Mouse (Mus musculus) liver, embryonic 14.5 days (tissue): ENCODE data around the gene Gng2. TPM values are rescaled to one million over a fixed set of nuclear protein-coding genes. Genes with fewer than 3 reads are reported as not detected.
A peak's percentile ranks its signal among the peaks of the same experiment; 100 is the strongest.

Experiments used
- ATAC-seq: fragments of 200-750 bp; cut with Nextera tagmentation; 2 replicates; pipeline ENCODE4 v1.8.0; 2017; ENCODE audit warnings: moderate number of reproducible peaks, mild to moderate bottlenecking, moderate library complexity; ENCODE audit not compliant: insufficient read depth
- DNase-seq, 3 experiments: peaks; one replicate each; pipeline ENCODE4 v3.0.0-alpha.2; 2012 to 2013; ENCODE audit warnings: low read depth in 3 of 3, low spot score in 3 of 3
- H3K27ac ChIP-seq: fragments of 300-500 bp; sonication (generic); 2 replicates; pipeline ENCODE4 v1.5.1; 2014; ENCODE audit warnings: moderate library complexity, mild to moderate bottlenecking, control low read depth, inconsistent platforms
- H3K27me3 ChIP-seq: fragments of 300-500 bp; sonication (generic); 2 replicates; pipeline ENCODE4 v1.6.1; 2014; ENCODE audit warnings: mild to moderate bottlenecking, low read length, moderate library complexity; ENCODE audit not compliant: control insufficient read depth, insufficient read depth
- H3K36me3 ChIP-seq: fragments of 300-500 bp; sonication (generic); replicated peaks from 2 replicates; pipeline ENCODE4 v1.6.1; 2014; ENCODE audit warnings: low read depth; ENCODE audit not compliant: control insufficient read depth, insufficient read depth
- H3K4me1 ChIP-seq, 2 experiments: fragments of 200-500 bp in 1 of 2; fragments of 300-500 bp in 1 of 2; sonication (generic) in 1 of 2; replicated peaks; 2 replicates each; pipeline ENCODE4 v1.6.1; 2012 to 2014; ENCODE audit warnings: antibody characterized with exemption in 1 of 2, inconsistent platforms in 1 of 2, low read length in 1 of 2; ENCODE audit not compliant: control insufficient read depth in 2 of 2, insufficient read depth in 2 of 2
- H3K4me2 ChIP-seq: fragments of 300-500 bp; sonication (generic); 2 replicates; pipeline ENCODE4 v1.6.1; 2014; ENCODE audit warnings: low read depth, mild to moderate bottlenecking, control low read depth, moderate library complexity
- H3K4me3 ChIP-seq, 2 experiments: fragments of 200-500 bp in 1 of 2; fragments of 300-500 bp in 1 of 2; sonication (generic) in 1 of 2; 2 replicates each; pipeline ENCODE4 v1.5.1; 2012 to 2014; ENCODE audit warnings: low read depth in 2 of 2, low read length in 2 of 2, mild to moderate bottlenecking in 2 of 2, control low read depth in 1 of 2, inconsistent platforms in 1 of 2, moderate library complexity in 1 of 2; ENCODE audit not compliant: insufficient read depth in 1 of 2
- H3K9ac ChIP-seq: fragments of 300-500 bp; sonication (generic); replicated peaks from 2 replicates; pipeline ENCODE4 v1.6.1; 2014; ENCODE audit warnings: mild to moderate bottlenecking, control low read depth, moderate library complexity
- H3K9me3 ChIP-seq: fragments of 300-500 bp; sonication (generic); 2 replicates; pipeline ENCODE4 v1.6.1; 2016; ENCODE audit warnings: low read length, mixed read lengths; ENCODE audit not compliant: control insufficient read depth
- CTCF ChIP-seq: IDR thresholded peaks from 2 replicates; pipeline ENCODE4 v1.5.1; 2016; ENCODE audit warnings: antibody characterized with exemption, low read depth, control low read depth
- EP300 ChIP-seq: IDR thresholded peaks from 2 replicates; pipeline ENCODE4 v1.6.1; 2016; ENCODE audit warnings: antibody characterized with exemption, low read depth
- WGBS: fragments of 180-500 bp; shearing (Covaris S2); extraction: QIAGEN DNeasy Blood & Tissue Kit; methylation state at CpG from one replicate; pipeline ENCODE4 v1.1.7; 2014; ENCODE audit not compliant: insufficient replicate concordance; 5-methylcytosine and 5-hydroxymethylcytosine counted together
- polyA plus RNA-seq, 2 experiments: library from polyadenylated mRNA; depleted of rRNA in 1 of 2; stranded (reverse) in 1 of 2; unstranded in 1 of 2; fragments of >200 nt; fragmentation: Nextera tagmentation in 1 of 2; extraction: Ambion mirVana in 1 of 2; gene quantifications; 2 replicates each; pipeline versions ENCODE4 v1.2.1 to v1.2.3; 2012 to 2014

Gene Gng2
- polyA plus RNA-seq (2012; rRNA removed): 2.7 and 5.2 TPM in 2 replicates
- 6.7 and 8.7 TPM in 2 replicates for polyA plus RNA-seq (2014; fragmentation: Nextera tagmentation; extraction: Ambion mirVana)

DNA sequence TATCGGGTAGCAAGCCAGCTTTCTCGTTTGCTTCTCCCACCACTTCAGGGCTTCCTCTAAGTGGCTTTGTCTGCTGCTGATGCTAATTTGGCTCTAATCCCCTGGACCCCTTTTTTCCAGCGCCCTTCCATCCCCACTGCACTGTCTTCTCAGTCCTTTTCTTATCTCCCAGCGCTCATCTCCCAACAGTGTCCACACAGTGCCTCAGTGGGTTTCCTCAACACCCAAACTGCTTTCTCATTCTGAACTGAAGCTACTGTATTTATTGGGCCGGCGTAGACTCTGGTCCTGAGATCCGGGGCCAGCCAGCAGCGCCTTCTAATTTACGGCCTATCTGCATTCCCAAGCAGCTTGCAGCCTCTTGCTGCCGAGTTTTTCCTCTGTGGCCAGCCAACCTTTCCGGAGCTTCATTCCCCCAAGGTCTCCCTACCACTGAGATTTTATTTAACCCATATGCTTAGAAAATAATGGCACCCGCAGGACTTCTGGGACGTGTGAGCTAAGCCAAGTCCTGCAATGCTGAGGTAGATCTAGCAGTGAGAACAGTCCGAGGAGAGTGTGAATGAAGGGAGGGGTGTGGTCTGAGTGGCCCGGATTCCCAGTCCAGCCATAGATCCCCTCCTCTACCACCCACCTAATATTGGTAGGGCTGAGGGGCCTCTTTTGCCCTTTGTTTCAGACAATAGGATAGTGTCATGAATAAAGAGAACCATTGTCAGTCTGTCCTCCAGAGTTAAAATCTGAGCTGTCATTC is at the start of gene Gng2:
Gng2 (minus strand) TSS at position 357 of the 754 bp plus-strand sequence.
- Histone ChIP-seq H3K27ac (no peak within 1 kb of the TSS), H3K27me3 (0 out of 2 replicates have a peak, but pooled peaks cover 2% of the 10 kb centered on the region), H3K36me3 (no peaks in the 10 kb centered on the region), H3K4me1 (peaks cover 2 to 15% of the 10 kb centered on the region in 2 experiments; a peak in 2 of 4 replicates), H3K9ac (no peak within 1 kb of the TSS), H3K4me3 (peak within 1 kb of the TSS; percentile 37 to 39), H3K4me2 (peak within 1 kb of the TSS; percentile 55), H3K9me3 (no peaks in the 10 kb centered on the region)
- ATAC-seq (peak; percentile 45; the same call in 1 of the 2 replicates), DNase-seq (no peak)
- TF ChIP-seq CTCF (no peak), EP300 (no peak)
- 18% methylated on average over 15 of the region's 15 CpGs for WGBS

DNA sequence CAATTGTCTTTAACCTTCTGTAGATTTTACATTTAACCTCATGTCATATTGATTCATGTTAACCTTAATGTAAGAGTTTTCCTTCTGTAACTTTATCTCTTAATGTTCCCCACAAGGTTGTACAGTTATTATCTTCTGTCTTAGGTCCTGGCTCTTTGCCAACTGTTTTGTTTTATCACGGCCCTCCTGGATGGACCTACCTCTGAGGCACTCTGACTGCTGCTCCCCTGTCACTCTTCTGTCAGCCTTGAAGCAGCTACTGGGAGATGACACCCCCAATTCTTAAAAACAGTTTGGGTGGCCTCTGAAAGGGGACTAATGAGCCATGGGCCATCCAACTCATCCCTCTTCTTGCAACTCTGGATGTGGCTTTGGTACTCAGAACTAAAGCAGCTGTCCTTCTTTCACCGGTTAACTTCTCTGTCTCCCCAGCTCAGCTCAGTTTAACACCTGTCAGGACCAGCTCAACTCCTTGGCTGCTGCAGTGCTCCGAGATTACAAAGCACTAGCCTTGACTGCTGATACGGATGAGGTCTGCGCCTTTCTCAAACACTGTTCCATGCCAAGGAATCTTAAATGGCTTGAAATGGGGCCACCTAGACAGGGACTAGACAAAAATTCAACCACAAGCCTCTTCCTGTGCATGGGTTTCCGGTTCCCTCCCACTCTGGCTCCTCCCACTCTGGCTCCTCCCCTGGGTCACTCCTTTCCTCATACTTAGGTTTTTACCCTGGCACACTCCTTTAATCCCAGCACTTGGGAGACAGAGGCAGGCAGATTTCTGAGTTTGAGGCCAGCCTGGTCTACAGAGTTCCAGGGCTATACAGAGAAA is 47.7 kb upstream of the Gng2 start:
- 19% methylated on average over 6 of the region's 6 CpGs for WGBS
- H3K36me3 ChIP-seq: no peaks in the 10 kb centered on the region
- no peaks in the 10 kb centered on the region for H3K9me3 ChIP-seq
- no peak overlapping the region for H3K9ac ChIP-seq
- ATAC-seq (no peak; the same call in 1 of the 2 replicates), DNase-seq (peak; percentile 12 to 20 (median 14))
- peaks cover 0 to 5% of the 10 kb centered on the region in 2 experiments; a peak in 2 of 4 replicates for H3K4me1 ChIP-seq
- H3K27me3 ChIP-seq: no peaks in the 10 kb centered on the region
- H3K4me2 ChIP-seq: peak overlapping the region; percentile 41
- no peak for TF ChIP-seq EP300
- TF ChIP-seq CTCF: no peak
- H3K27ac ChIP-seq: no peak overlapping the region
- peak overlapping the region in 1 of 2 experiments; percentile 37; a peak in 1 of 4 replicates for H3K4me3 ChIP-seq

DNA sequence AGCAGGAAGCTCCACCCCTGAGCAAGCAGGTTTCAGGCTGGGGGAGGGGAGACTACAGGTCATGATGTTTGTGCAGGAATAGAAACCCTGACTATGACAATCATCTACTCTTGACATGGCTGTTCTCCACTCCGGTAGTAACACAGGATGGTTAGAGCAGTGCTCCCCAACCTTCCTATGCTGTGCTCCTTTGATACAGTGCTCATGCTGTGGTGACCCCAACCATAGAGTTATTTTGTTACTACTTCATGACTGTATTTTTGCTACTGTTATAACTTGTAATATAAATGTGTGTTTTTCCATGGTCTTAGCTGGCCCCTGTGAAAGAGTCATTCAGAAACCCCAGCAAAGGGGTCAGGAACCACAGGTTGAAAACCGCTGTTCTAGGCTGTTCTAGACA is 46.5 kb upstream of the Gng2 start:
- Histone ChIP-seq H3K4me1 (peaks cover 0 to 5% of the 10 kb centered on the region in 2 experiments; a peak in 2 of 4 replicates), H3K36me3 (no peaks in the 10 kb centered on the region), H3K27me3 (no peaks in the 10 kb centered on the region), H3K27ac (no peak overlapping the region), H3K9me3 (no peaks in the 10 kb centered on the region), H3K4me3 (no peak overlapping the region), H3K9ac (no peak overlapping the region), H3K4me2 (no peak overlapping the region)
- no peak for ATAC-seq
- DNase-seq: no peak
- WGBS: 77% methylated on average over 2 of the region's 2 CpGs
- TF ChIP-seq CTCF: no peak
- TF ChIP-seq EP300: no peak

DNA sequence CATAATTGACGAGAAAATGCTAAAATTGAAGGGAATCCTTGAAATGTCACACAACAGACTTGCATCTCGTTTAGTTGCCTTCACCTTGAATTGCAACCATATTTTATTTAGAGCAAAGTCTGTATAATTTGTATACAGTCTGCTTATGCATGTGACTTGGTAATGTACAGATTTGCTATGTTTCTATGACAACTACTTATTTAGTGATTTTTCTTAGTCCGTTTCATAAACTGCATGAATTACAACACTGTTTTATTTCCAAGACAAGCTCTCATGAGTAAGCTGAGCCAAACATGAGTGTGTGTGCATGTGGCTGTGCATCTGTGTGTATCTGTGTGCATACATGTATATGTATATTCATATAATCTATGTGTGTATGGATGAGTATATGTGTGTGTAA is 42.1 kb upstream of the Gng2 start:
- WGBS: 40% methylated on average over 3 of the region's 3 CpGs
- Histone ChIP-seq H3K27me3 (no peaks in the 10 kb centered on the region), H3K9me3 (no peaks in the 10 kb centered on the region), H3K4me2 (no peak overlapping the region), H3K4me3 (no peak overlapping the region), H3K36me3 (no peaks in the 10 kb centered on the region), H3K9ac (no peak overlapping the region), H3K4me1 (no peaks in the 10 kb centered on the region), H3K27ac (no peak overlapping the region)
- ATAC-seq: no peak
- TF ChIP-seq EP300: no peak
- no peak for TF ChIP-seq CTCF
- no peak for DNase-seq
